Mouse (Mus musculus) lung, postnatal 0 days (tissue): ENCODE measurements around the gene Krt36.

ENCODE experiments used
- CTCF ChIP-seq: IDR thresholded peaks from 2 replicates; pipeline ENCODE4 v1.5.1; 2016; ENCODE audit warnings: antibody characterized with exemption, mild to moderate bottlenecking
- EP300 ChIP-seq: IDR thresholded peaks from 2 replicates; pipeline ENCODE4 v1.6.1; 2016; ENCODE audit warnings: antibody characterized with exemption, mild to moderate bottlenecking, control low read depth

GRCm38 (mm10) chr11:100147566-100148353, 42.3 kb upstream of the Krt36 start:
- TF ChIP-seq CTCF = no peak
- TF ChIP-seq EP300 = no peak
